Mouse (Mus musculus) skeletal muscle tissue, adult 2 months (tissue): ENCODE measurements around the gene Lrrk1.

Experiments used
- DNase-seq: peaks from one replicate; pipeline ENCODE4 v3.0.0-alpha.2; 2012; ENCODE audit warnings: low read depth, low spot score

Lrrk1 gene

DNA sequence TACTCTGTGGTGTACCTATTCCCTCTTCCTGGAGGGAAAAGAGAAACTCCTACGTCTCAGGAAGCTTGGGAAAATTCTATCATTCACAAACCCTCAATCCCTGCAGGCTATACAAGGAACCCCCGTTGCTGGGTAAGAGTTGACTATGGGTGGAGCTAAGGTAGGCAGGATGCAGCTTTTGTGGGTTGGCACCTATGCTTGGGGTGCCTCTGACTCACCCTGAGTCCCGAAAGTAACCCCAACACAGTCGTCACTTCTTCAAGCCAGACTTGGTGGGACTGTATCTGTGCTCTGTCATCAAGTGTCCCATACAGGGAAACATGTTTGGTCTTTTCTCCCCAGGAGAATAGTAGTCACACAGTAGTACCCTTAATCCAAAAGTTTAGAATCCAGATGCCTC is 86.7 kb downstream of the Lrrk1 start:
- DNase-seq: no peak

DNA sequence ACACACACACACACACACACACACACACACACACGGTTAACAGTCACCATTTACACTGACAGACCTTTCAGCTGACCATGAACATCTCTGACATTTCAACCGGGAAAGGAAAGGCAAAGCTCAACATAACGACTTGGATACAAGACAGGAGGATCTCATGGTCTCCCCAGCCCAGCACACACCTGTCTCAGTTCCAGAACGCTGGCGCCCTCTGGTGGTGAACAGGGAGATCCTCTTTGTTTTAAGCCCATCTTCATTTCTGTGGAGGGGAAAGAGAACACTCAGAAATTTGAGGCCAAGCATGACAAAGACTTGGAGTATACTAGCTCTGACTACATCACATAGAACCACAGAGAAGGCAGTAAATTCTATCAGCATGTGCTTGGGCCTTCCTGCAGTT is 87.5 kb downstream of the Lrrk1 start:
- DNase-seq: peak; percentile 86

DNA sequence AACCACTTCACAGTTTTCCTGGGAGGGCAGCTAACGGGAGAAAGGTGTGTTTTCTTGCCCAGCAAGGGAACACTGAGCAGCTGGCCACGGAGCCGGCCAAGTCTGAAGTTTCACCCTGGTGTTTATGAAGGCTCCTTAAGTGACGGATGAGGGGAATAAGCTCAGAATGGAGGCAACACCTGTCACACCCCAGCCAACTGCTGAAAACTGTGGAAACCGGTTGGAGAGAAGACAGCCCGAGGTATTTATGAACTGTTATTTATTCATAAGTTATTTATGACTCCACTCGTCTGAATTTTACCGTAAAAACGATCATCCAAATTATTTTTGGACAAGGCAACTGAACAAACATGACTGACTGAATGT is 90.5 kb downstream of the Lrrk1 start:
- DNase-seq: no peak

DNA sequence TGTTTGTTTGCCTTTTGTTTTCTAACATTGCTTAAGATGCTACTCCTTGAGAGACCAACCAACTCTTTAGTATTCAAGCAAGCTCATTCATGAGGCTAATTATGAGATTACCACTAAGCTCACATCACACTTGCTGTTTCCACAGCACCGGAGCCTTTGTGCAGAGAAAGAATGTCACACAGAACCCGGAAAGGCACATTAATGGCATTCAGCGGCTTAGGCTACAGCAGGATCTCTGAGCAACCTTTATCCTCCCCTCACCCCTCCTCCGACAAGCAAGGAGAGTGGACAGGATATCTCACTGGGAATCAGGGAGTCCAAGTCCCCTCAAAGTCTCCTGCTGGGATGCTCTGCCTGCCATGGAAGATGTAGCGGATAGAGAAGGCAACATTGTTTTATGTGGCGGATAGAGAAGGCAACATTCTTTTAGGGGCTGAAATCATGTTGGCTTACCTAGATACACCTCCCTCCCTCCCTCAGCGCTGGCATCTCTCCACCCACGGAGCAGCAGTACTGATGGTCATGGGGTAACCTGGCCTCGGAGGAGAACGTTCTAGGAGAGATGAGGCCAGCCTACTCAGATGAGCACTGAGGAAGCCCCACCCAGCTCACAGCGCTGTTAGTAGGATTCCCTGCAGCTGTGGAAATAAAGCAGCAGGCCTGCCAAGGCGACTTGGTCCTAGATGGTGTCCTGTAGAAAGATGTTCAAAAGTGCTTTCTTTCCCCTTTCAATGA is 91.1 kb downstream of the Lrrk1 start:
- DNase-seq: no peak

DNA sequence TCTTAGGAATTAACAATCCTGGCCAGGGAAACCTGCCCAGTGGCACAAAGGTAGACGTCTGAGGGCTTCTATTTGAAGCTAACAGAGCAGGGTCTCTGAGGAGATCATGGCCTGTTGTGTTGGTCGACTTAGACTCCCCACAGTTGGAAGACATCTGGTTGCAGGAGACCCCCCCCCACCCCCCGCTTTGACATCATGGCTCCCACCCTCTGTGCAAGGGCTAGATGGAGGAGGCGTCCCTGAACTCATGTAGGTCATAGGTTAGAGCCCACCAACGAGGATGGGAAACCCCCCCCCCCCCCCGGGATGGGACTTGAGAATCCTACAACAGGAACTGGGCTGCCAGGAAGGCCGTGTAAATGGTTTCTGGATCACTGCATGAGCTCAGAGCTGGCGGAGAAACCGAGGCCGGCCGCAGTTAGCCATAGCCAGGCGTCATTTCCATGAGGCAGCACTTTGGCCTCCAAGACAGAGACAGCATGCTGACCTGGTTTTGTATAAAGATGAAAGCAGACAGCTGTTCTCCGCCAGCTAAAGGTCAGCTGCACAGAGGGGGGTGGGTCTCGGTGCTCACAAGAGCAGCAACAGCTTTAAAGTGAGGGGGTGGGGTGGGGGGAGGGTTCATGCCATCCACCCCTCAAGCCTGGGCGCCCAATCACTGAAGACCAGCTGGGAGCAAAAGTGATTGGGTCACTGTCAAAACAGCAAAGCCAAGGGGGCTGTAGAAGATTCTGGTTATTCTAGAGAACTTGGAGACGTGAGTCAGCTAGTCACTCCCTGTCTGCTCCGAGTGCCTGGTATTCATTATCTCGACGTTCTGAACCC is 95.4 kb downstream of the Lrrk1 start:
- no peak for DNase-seq

DNA sequence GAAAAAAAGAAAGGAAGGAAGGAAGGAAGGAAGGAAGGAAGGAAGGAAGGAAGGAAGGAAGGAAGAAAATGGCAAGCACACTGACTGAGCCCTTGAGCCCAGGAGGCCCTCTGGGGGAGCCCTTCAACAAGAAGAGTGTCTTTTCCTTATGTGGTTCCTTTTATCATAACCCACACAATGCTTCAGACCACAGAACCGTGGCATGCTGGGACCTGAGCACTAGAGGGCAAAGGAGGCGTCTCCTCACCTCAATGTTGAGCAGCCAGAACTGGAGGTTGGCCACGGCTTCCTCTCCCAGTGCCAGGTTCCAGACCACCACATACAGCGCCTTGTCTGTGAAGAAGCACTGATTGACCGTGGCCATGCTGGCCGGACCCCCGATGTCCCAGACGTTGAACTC is 96.1 kb downstream of the Lrrk1 start:
- DNase-seq: no peak

DNA sequence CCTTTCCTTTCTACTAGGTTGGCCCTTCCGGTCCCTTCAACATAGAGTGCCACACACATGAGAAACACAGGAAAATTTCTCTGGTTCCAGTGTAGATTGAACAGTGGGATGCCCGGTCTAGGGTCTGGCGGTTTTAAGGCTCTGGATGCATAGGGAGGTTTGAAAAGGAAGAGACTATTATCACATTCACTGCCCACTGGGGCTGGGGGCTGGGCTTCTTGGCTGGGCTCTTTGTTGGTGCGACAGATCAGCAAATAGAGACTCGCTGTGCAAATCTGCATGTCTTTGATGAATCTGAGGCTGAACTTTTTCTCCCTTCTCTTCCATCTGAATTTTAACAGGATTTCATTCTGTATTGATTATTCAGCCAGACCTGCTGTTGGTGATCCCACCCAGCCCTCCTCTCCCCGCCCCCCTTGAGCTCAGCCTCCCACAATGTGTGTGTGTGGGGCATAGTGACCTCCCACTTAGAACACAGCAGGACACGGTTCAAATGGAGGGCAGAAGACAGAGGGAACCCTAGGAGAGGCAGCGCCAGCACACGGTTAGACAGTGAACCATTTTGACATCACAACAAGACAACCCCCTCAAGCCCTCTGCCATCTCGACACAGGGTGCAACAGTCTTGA is 105.1 kb downstream of the Lrrk1 start:
- no peak for DNase-seq

DNA sequence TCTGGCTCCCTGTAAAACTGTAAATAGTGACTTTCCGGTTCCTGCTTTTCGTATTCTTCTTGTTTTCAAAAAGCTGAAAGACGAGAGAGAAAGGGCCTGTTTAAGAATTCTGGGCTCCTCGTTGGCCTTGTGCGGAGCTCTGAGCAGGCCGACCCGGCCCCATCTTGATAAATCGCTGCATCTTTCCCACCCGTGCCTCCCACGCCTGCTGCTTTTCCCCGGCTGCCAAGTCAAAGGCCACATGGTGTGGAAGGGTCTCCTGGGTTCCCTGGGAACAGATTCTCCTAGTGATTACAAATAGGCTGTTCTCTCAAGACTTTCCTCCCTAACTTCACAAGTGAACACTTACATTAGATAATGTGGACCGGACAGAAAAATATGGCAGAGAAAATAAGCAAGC is 105.9 kb downstream of the Lrrk1 start:
- no peak for DNase-seq

DNA sequence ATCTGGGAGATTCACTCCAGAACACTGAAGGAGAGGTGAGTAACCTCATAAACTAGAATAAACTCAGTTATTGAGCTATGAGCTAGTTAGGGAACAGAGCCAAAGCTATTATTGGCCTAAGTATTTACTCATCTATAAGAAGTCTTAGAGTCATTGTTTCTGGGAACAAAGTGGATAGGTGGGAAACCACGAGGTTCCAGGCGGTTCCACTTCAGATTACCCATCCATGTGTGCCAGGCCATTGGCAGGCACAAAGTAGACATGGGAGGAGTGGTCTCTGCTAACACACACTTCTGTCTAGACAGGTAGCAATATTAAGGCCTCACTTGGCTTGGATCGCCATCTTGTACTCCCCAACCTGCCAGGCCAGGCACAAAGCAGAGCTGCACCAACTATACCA is 110.1 kb downstream of the Lrrk1 start:
- DNase-seq: no peak

DNA sequence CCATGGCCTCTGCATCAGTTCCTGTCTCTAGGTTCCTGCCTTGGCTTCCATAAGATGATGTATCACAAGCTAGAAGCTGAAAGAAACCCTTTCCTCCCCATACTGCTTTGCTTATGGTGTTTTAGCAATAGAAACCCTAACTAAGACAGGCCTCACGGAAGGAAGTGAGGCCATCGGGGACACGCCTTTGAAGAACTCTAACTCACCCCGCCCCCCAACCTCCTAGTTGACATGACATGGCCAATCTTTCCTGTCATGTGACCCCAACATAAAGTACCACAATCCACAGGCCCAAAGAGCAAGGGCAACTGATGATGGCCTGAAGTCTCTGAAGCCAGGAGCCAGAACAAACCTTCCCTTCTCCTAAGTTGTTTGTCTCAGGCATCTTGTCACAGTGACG is 114.7 kb downstream of the Lrrk1 start:
- DNase-seq: no peak

DNA sequence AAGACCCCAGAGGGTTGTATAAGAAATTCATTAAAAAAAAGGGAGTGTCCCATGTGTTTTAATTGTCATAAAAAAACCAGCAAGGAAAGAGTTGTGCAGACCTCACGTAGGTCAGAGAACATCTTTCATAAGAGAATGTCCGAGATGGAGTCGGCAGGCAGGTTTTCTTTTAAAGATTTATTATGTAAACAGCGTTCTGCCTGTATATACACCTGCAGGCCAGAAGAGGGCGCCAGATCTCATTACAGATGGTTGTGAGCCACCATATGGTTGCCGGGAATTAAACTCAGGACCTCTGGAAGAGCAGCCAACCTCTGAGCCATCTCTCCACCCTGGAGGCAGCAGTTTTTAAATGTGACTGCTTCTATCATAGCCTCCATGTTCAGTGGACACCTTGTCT is 116.9 kb downstream of the Lrrk1 start:
- DNase-seq: no peak

DNA sequence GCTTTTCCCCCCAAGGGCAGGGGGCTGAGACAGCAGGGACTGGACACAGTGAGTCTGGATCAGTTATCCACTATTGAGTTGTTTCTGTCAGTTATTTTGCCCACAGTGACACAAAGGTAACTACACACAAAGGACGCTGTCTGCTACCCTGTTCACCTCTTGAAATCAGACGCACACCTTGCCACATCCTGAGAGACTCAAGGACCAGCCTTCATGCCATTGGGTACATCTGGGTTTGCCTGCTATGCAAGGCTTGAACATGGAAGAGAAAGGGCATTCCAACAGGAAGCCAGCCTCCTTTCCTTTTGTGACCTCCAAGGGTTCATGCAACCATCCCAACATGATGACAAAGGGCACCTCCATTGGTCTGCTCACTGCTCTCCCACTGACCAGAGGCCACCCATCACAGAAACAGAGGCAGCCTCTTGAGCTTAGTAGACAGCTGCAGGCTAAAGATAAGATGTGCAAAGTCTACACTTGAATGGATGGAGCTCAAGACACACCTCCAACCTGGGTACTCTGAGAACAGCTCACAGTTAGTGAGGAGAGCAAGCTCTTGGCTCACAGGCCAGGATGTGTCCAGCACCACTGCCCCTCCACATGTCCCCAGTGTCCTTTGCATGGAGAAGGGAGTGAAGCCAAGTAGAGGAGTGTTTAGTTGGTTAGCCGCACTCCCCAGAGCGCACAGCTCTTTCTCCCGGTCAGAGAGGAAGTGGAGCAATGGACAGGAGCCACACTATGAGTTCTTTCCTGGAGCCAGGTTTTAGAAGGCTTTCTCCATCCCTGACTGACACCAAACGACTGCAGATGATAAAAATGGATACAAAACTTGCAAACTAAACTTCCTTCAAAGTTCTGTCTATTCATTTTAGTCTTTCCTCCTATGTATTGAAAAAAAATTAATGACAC is 121.0 kb downstream of the Lrrk1 start:
- DNase-seq: no peak

DNA sequence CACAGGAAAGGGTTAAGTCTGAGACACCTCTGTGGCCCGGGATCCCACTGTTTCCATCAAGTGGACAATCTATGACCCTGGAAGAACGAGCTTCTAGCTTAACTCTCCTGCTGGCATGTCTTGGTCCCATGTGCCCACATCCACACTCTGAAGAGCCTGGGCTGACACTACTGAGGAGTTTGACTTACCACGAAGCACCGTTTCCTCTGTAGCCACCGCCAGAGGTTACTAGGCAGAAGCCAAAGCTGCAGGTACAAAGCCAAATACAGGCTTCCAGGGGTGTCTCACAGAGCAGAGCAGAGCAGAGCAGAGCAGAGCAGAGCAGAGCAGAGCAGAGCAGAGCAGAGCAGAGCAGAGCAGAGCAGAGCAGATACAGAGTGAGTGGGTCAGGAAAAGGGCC is 124.7 kb downstream of the Lrrk1 start:
- no peak for DNase-seq

DNA sequence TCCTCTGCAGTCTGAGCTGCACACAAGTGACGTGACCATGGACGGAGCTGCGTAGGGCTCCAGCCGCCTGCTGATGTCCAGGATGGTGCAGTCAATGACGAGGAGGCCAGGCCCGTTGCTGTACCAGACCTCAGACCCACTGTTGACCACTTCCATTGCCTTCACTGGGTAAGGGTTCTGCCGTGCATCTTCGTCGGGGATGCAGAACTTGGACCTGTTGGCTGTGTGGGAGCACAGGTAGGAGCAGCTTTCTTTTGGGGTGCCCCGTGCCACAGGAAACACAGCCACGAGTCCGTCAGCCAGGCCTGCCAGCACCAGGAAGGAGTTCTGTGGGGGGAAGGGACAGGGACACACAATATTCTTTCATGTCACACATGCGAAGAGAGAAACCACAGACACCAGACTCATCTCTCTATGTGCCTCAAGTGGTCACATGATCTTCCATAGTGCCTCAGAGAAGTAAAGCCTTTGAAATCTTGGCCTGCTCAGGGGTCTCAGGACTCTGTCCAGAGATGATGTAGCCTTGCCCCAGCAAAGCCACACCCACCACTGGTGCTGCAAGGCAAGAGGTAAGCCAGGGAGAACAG is 125.5 kb downstream of the Lrrk1 start:
- no peak for DNase-seq

DNA sequence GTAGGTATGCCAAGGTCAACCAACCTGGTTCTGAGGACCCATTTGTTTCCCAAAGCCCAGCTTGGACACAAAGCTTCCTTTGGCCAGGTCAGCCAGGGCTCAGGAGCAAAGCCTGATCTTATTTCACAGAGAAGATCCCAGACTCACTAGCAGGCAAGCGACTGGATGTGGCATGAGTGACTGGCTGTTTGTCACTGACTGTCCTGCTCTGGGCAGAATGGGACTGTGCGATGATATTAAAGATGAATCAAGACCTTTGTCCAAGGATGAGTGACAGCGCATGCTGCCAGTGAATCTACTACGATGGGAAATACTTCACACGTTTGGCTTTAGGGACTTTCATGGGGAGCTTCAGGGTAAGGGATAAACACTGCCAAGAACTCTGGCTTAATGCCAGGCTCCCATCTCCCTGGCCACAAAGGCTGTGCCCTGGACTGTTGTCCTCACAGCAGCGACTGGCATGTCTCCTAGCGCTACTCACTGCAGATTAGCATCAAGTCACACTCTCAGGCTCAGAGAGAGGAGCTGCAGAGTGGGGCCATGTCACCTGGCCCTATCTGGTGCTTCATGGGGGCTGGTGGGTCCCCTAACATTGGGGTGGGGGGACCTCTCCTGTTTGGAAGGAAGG is 127.3 kb downstream of the Lrrk1 start:
- no peak for DNase-seq

DNA sequence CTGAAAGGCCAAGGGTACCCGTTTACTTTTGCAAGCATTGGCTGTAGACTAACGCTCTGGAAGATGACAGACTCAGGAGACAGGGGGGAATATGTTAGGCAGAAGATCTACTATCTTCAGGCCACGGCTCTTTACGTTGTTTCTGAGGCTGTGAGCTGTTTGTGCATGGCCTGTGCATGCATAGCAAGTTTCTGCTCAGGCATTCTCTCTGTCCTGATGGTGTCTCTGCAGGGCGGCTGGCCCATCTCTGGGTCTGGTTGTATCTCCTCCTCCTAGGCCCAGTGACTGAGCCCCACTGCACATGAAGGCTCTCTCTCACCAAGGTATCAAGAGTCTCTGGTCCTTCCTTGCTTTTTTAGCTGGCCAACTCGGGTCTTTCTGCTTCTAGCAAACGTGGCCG is 127.9 kb downstream of the Lrrk1 start:
- no peak for DNase-seq

DNA sequence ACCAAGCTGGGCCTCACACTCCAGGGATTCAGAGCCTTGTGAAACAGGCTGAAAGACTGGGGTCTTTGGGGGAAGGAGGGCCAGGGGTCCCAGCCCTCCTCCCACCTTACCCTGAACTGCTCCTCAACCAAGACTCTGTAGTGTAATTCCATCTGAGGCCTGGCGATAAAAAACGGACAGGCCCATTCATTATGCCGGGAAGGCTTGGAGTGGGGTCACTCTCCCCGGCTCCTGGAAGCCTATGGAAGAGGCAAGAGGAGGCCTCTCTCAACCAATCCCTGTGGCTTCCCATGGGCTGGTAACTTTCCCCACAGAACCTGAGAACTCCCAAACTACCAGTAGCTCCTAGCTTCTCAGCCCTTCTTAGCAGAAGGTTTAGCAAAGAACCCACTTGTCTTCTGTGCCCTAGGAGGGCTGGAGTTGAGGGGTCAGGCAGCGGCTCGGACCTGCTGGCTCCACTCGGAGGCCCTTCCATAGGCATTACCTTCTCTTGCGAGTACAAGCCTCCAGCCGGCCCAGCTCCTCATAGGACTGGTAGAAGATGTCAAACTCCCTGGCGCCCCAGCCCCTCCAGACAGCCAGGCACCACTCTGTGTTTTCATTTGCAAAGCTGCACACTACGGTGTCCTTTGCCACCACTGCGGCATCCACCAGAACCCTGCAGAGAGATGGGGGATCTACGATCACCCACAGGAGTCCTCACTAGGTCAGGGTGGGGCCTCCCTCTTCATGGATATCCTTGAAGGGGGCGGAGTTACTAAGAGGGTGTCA is 128.5 kb downstream of the Lrrk1 start:
- DNase-seq: no peak

DNA sequence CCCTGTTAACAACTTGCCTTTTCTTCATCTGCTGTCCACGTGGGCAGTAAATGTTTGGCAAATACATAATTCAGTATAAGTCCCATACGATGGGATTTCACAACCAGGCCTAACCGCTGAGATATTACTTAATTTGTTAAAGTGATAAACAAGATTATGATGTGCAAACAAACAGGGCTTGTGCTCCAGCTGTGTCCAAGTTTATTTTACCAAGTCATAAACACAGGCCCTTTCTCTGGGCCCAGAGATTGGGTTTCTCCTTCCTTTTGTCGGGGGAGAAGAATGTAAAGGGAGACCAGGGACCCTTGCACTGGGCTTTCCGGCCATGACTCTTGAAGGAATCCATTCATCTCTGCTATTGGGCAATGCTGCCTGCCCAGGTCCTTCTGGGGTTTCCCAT is 129.2 kb downstream of the Lrrk1 start:
- no peak for DNase-seq

DNA sequence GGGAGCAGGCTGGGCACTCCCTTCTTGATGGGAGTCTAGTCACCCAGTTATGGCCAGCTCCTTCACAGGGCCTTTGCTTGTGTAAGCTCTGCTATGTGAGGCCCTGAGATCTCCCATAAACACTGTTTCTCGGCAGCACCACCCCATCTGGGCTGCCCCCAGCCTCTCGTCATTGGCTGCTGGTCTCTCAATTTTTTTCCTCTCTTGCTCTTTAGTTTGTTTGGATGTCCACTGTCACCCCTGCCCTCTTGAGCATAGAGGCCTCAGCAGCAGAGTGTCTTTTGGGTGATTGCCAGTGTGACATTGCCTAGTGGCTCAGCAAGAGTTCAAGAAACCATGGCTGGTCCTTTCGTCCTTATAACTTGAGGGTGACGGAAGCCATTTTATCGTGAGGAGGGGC is 130.9 kb downstream of the Lrrk1 start:
- DNase-seq: no peak

DNA sequence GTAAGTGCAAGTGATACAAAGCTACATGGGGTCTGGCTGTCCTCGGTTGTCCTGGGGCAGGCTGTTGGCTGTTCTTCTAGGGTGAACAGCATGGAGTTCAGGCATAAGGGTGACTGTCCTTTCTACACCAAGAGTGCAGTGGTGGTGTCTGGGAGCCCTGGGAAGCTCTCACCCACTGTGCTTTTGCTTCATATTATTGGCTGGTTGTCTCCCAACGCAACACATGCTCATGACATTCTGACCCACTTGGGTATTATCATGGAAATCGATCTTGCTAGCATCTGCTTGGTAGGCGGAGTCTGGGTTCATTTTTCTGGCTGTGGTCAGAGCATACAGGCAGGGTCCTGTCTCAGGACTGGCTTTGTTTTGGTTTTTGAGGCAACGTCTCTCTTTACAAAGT is 131.7 kb downstream of the Lrrk1 start:
- DNase-seq: no peak
